Comparison of ENCODE assay signal across 13 mouse cellular contexts in the genomic region with DNA sequence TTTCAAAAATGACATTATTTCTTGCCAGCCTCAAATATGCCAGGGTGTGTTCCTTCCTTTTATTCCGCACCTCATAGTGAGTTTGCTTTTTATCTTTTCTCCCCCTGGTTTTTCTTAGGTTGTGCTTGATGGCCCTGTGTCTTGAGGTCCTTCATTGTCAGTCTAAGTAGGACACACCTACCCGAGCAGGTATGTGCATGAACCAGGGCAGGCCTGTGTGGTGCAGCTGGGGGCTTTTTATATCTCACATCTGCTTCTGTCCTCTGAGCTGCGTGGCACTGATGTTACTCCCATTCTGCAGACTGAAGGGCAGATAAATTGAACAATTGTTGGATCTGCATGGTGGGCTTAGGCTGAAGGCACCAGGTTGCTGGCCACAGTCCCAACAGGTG.
DNase-seq lines count a peak whose midpoint lies in the region; ATAC-seq lines count a peak whose summit lies in the region.
"Had no signal": no experiment of that assay in that cellular context is flagged by ENCODE, and none has a peak within 500 bp of the region (broad histone marks: within the 10 kb centered on the region; RNA-seq: fewer than 3 reads in every experiment).

No protein-coding gene starts in this region.

- 83% methylated on average over 3 of the region's 3 CpGs for WGBS in forebrain, embryonic 10.5 days
- WGBS in forebrain, embryonic 14.5 days, result 21% methylated on average over 3 of the region's 3 CpGs
- 48% methylated on average over 3 of the region's 3 CpGs for WGBS in hindbrain, embryonic 16.5 days
- WGBS in neural tube, embryonic 12.5 days, result 69% methylated on average over 3 of the region's 3 CpGs

- no peaks in the 10 kb centered on the region for H3K27me3 ChIP-seq in forebrain, embryonic 10.5 days (ENCODE audit: poor library complexity, severe bottlenecking)
- no peaks in the 10 kb centered on the region for H3K27me3 ChIP-seq in forebrain, embryonic 14.5 days (replicated peaks; ENCODE audit: control insufficient read depth, insufficient read depth, low read length)
- no peaks in the 10 kb centered on the region for H3K27me3 ChIP-seq in hindbrain, embryonic 16.5 days (replicated peaks; ENCODE audit: control insufficient read depth, insufficient read depth, low read length)
- no peaks in the 10 kb centered on the region for H3K27me3 ChIP-seq in neural tube, embryonic 12.5 days (replicated peaks)
- H3K27me3 ChIP-seq: embryonic facial prominence, embryonic 12.5 days had no signal

- peak overlapping the region; percentile 6; the same call in 1 of the 2 replicates for H3K4me3 ChIP-seq in forebrain, embryonic 10.5 days
- H3K4me3 ChIP-seq in forebrain, embryonic 14.5 days (ENCODE audit: low read depth, low read length), result no peak overlapping the region
- no peak overlapping the region for H3K4me3 ChIP-seq in hindbrain, embryonic 16.5 days (ENCODE audit: low read length)
- no peak overlapping the region for H3K4me3 ChIP-seq in neural tube, embryonic 12.5 days
- H3K4me3 ChIP-seq: embryonic facial prominence, embryonic 12.5 days had no signal

- peak; percentile 59 for ATAC-seq in forebrain, embryonic 14.5 days
- peak; percentile 41 for ATAC-seq in hindbrain, embryonic 16.5 days
- peak; percentile 65; the same call in 1 of the 2 replicates for ATAC-seq in neural tube, embryonic 12.5 days (ENCODE audit: low FRiP score, low read depth)
- ATAC-seq: CD4-positive, CD25-positive, alpha-beta regulatory T cell, adult 4 months had no signal

- DNase-seq in forebrain, embryonic 10.5 days (ENCODE audit: extremely low spot score, low spot score), result no peak
- DNase-seq in forebrain, embryonic 14.5 days (ENCODE audit: low spot score), result no peak
- DNase-seq in thymus, postnatal 25 days, result no peak
- no peak for DNase-seq in lung, postnatal 4 days
- no peak for DNase-seq in frontal cortex, adult 2 months (ENCODE audit: extremely low spot score in 1 of 2, low spot score in 1 of 2)
- DNase-seq: adrenal gland, postnatal 36 days; cerebellum, postnatal 36 days; lung, postnatal 10 days had no signal

- no peaks in the 10 kb centered on the region for H3K9me3 ChIP-seq in forebrain, embryonic 10.5 days
- H3K9me3 ChIP-seq in forebrain, embryonic 14.5 days (replicated peaks; ENCODE audit: control insufficient read depth, low read length), result no peaks in the 10 kb centered on the region
- H3K9me3 ChIP-seq in hindbrain, embryonic 16.5 days (ENCODE audit: control insufficient read depth, low read length), result no peaks in the 10 kb centered on the region
- H3K9me3 ChIP-seq in neural tube, embryonic 12.5 days, result no peaks in the 10 kb centered on the region
- H3K9me3 ChIP-seq: embryonic facial prominence, embryonic 12.5 days had no signal

- H3K27ac ChIP-seq in forebrain, embryonic 10.5 days, result peak overlapping the region; percentile 84
- H3K27ac ChIP-seq in forebrain, embryonic 14.5 days (ENCODE audit: low read depth, low read length), result peak overlapping the region; percentile 82
- H3K27ac ChIP-seq in hindbrain, embryonic 16.5 days (ENCODE audit: low read depth, low read length), result peak overlapping the region; percentile 68
- no peak overlapping the region for H3K27ac ChIP-seq in neural tube, embryonic 12.5 days
- H3K27ac ChIP-seq: embryonic facial prominence, embryonic 12.5 days; liver, embryonic 14.5 days had no signal

- peak overlapping the region; percentile 36 for H3K4me2 ChIP-seq in forebrain, embryonic 14.5 days (ENCODE audit: low read length)
- peak overlapping the region; percentile 10; the same call in 1 of the 2 replicates for H3K4me2 ChIP-seq in hindbrain, embryonic 16.5 days (ENCODE audit: low read length)
- H3K4me2 ChIP-seq in neural tube, embryonic 12.5 days (replicated peaks), result peak overlapping the region; percentile 35
- H3K4me2 ChIP-seq: embryonic facial prominence, embryonic 12.5 days had no signal

- H3K9ac ChIP-seq in forebrain, embryonic 14.5 days (ENCODE audit: low read length), result no peak overlapping the region
- H3K9ac ChIP-seq in hindbrain, embryonic 16.5 days (ENCODE audit: low read depth, low read length), result no peak overlapping the region
- no peak overlapping the region for H3K9ac ChIP-seq in neural tube, embryonic 12.5 days
- H3K9ac ChIP-seq: embryonic facial prominence, embryonic 12.5 days; liver, embryonic 14.5 days had no signal

- H3K4me1 ChIP-seq in forebrain, embryonic 10.5 days, result peaks cover 20% of the 10 kb centered on the region
- H3K4me1 ChIP-seq in forebrain, embryonic 14.5 days (ENCODE audit: control insufficient read depth, insufficient read depth, low read length), result peaks cover 12% of the 10 kb centered on the region
- peaks cover 7% of the 10 kb centered on the region for H3K4me1 ChIP-seq in hindbrain, embryonic 16.5 days (ENCODE audit: control insufficient read depth, insufficient read depth, low read depth, low read length)
- peaks cover 8% of the 10 kb centered on the region for H3K4me1 ChIP-seq in neural tube, embryonic 12.5 days
- H3K4me1 ChIP-seq: embryonic facial prominence, embryonic 12.5 days had no signal

- no peaks in the 10 kb centered on the region for H3K36me3 ChIP-seq in forebrain, embryonic 10.5 days (replicated peaks)
- H3K36me3 ChIP-seq in forebrain, embryonic 14.5 days (ENCODE audit: control insufficient read depth, insufficient read depth, low read length), result no peaks in the 10 kb centered on the region
- H3K36me3 ChIP-seq in hindbrain, embryonic 16.5 days (ENCODE audit: control insufficient read depth, insufficient read depth, low read length), result no peaks in the 10 kb centered on the region
- H3K36me3 ChIP-seq in neural tube, embryonic 12.5 days, result no peaks in the 10 kb centered on the region
- H3K36me3 ChIP-seq: embryonic facial prominence, embryonic 12.5 days had no signal
